Mouse (Mus musculus) forebrain, embryonic 14.5 days (tissue): ENCODE results near the gene Dnaic2. TPM values are rescaled to one million over a fixed set of nuclear protein-coding genes. Genes with fewer than 3 reads are reported as not detected.
A peak's percentile ranks its signal among the peaks of the same experiment; 100 is the strongest.

ENCODE experiments used
- ATAC-seq: fragments of 200-750 bp; cut with Nextera tagmentation; 2 replicates; pipeline ENCODE4 v1.8.0; 2017; ENCODE audit warnings: mild to moderate bottlenecking, moderate library complexity
- DNase-seq: peaks from one replicate; pipeline ENCODE4 v3.0.0-alpha.2; 2015; ENCODE audit warnings: low spot score
- H3K27ac ChIP-seq: fragments of 300-500 bp; sonication (generic); 2 replicates; pipeline ENCODE4 v1.5.1; 2014; ENCODE audit warnings: low read depth, mild to moderate bottlenecking, control low read depth, low read length, moderate library complexity
- H3K27me3 ChIP-seq: fragments of 300-500 bp; sonication (generic); replicated peaks from 2 replicates; pipeline ENCODE4 v1.6.1; 2014; ENCODE audit warnings: low read length, control low read depth, mixed read lengths; ENCODE audit not compliant: control insufficient read depth, insufficient read depth
- H3K36me3 ChIP-seq: fragments of 300-500 bp; sonication (generic); 2 replicates; pipeline ENCODE4 v1.6.1; 2014; ENCODE audit warnings: low read length, control low read depth; ENCODE audit not compliant: control insufficient read depth, insufficient read depth
- H3K4me1 ChIP-seq: fragments of 300-500 bp; sonication (generic); 2 replicates; pipeline ENCODE4 v1.6.1; 2014; ENCODE audit warnings: antibody characterized with exemption, low read length, control low read depth; ENCODE audit not compliant: control insufficient read depth, insufficient read depth
- H3K4me2 ChIP-seq: fragments of 300-500 bp; sonication (generic); 2 replicates; pipeline ENCODE4 v1.6.1; 2014; ENCODE audit warnings: mild to moderate bottlenecking, control low read depth, low read length
- H3K4me3 ChIP-seq: fragments of 300-500 bp; sonication (generic); 2 replicates; pipeline ENCODE4 v1.5.1; 2014; ENCODE audit warnings: low read depth, low read length, control low read depth
- H3K9ac ChIP-seq: fragments of 300-500 bp; sonication (generic); 2 replicates; pipeline ENCODE4 v1.6.1; 2014; ENCODE audit warnings: mild to moderate bottlenecking, low read length, control low read depth, moderate library complexity
- H3K9me3 ChIP-seq: fragments of 300-500 bp; sonication (generic); replicated peaks from 2 replicates; pipeline ENCODE4 v1.6.1; 2016; ENCODE audit warnings: low read length, control low read depth, mixed read lengths; ENCODE audit not compliant: control insufficient read depth
- WGBS: fragments of 180-500 bp; shearing (Covaris S2); extraction: QIAGEN DNeasy Blood & Tissue Kit; methylation state at CpG from one replicate; pipeline ENCODE4 v1.1.7; 2014; 5-methylcytosine and 5-hydroxymethylcytosine counted together
- polyA plus RNA-seq: library from polyadenylated mRNA; unstranded; fragments of >200 nt; fragmentation: Nextera tagmentation; extraction: Ambion mirVana; gene quantifications from 2 replicates; pipeline ENCODE4 v1.2.1, GENCODE M21; 2014

Gene Dnaic2
- polyA plus RNA-seq, 1 experiment from 2014 or later: 2.1 TPM

- ATAC-seq: peak; percentile 87
- peak; percentile 98 for DNase-seq
- peak overlapping the region; percentile 100 for H3K27ac ChIP-seq
- peaks cover 2% of the 10 kb centered on the region; the same call in 1 of the 2 replicates for H3K27me3 ChIP-seq
- H3K4me2 ChIP-seq: peak overlapping the region; percentile 92
- H3K9ac ChIP-seq: peak overlapping the region; percentile 61
- peak overlapping the region; percentile 30 for H3K4me3 ChIP-seq
- H3K4me1 ChIP-seq: peaks cover 47% of the 10 kb centered on the region
- WGBS: 0% methylated on average over 7 of the region's 7 CpGs
- H3K9me3 ChIP-seq: no peaks in the 10 kb centered on the region
- H3K36me3 ChIP-seq: no peaks in the 10 kb centered on the region
These were observed 68.1 kb downstream of the Dnaic2 start for GRCm38 (mm10) chr11:114795231-114795746.

- 0% methylated on average over 4 of the region's 4 CpGs for WGBS
- Histone ChIP-seq H3K27me3 (no peaks in the 10 kb centered on the region), H3K4me2 (peak within 1 kb of the TSS; percentile 92), H3K27ac (peak within 1 kb of the TSS; percentile 100), H3K9me3 (no peaks in the 10 kb centered on the region), H3K9ac (peak within 1 kb of the TSS; percentile 61), H3K4me1 (peaks cover 47% of the 10 kb centered on the region), H3K36me3 (no peaks in the 10 kb centered on the region), H3K4me3 (peak within 1 kb of the TSS; percentile 30)
- ATAC-seq (peak; percentile 80), DNase-seq (peak; percentile 94)
These were observed 68.7 kb downstream of the Dnaic2 start, which contains the start of gene Btbd17 for GRCm38 (mm10) chr11:114795848-114796322. Btbd17 (minus strand) TSS chr11:114795945.

- WGBS: 86% methylated on average over 7 of the region's 7 CpGs
- Histone ChIP-seq H3K27ac (peak overlapping the region; percentile 100; the same call in 1 of the 2 replicates), H3K4me3 (no peak overlapping the region), H3K4me1 (peaks cover 43% of the 10 kb centered on the region), H3K9me3 (no peaks in the 10 kb centered on the region), H3K9ac (no peak overlapping the region), H3K4me2 (no peak overlapping the region), H3K27me3 (no peaks in the 10 kb centered on the region), H3K36me3 (no peaks in the 10 kb centered on the region)
- DNase-seq (no peak), ATAC-seq (no peak)
These were observed 70.0 kb downstream of the Dnaic2 start for GRCm38 (mm10) chr11:114797176-114797575.

GRCm38 (mm10) chr11:114797981-114798380 is 70.8 kb downstream of the Dnaic2 start:
- WGBS: 88% methylated on average over 3 of the region's 3 CpGs
- H3K9ac ChIP-seq: no peak overlapping the region
- H3K4me3 ChIP-seq: no peak overlapping the region
- H3K36me3 ChIP-seq: no peaks in the 10 kb centered on the region
- no peak overlapping the region for H3K4me2 ChIP-seq
- peaks cover 39% of the 10 kb centered on the region for H3K4me1 ChIP-seq
- ATAC-seq (no peak), DNase-seq (no peak)
- H3K27me3 ChIP-seq: no peaks in the 10 kb centered on the region
- no peak overlapping the region for H3K27ac ChIP-seq
- H3K9me3 ChIP-seq: no peaks in the 10 kb centered on the region

- ATAC-seq (no peak), DNase-seq (no peak)
- WGBS: 95% methylated on average over 3 of the region's 3 CpGs
- Histone ChIP-seq H3K4me1 (peaks cover 38% of the 10 kb centered on the region), H3K36me3 (no peaks in the 10 kb centered on the region), H3K4me3 (no peak within 1 kb of the TSS), H3K27me3 (no peaks in the 10 kb centered on the region), H3K27ac (no peak within 1 kb of the TSS), H3K9ac (no peak within 1 kb of the TSS), H3K4me2 (no peak within 1 kb of the TSS), H3K9me3 (no peaks in the 10 kb centered on the region)
These were observed 71.4 kb downstream of the Dnaic2 start, which contains the start of gene Gpr142 for GRCm38 (mm10) chr11:114798624-114799023. Gpr142 (plus strand) TSS chr11:114798924.

GRCm38 (mm10) chr11:114801906-114802305 is 74.7 kb downstream of the Dnaic2 start:
- no peaks in the 10 kb centered on the region for H3K27me3 ChIP-seq
- no peak for DNase-seq
- H3K36me3 ChIP-seq: no peaks in the 10 kb centered on the region
- no peak overlapping the region for H3K4me3 ChIP-seq
- peaks cover 16% of the 10 kb centered on the region for H3K4me1 ChIP-seq
- WGBS: 82% methylated on average over 1 of the region's 1 CpGs
- no peak overlapping the region for H3K9ac ChIP-seq
- no peaks in the 10 kb centered on the region for H3K9me3 ChIP-seq
- ATAC-seq: no peak
- no peak overlapping the region for H3K27ac ChIP-seq
- no peak overlapping the region for H3K4me2 ChIP-seq

GRCm38 (mm10) chr11:114802540-114803267 is 75.5 kb downstream of the Dnaic2 start:
- H3K27me3 ChIP-seq: no peaks in the 10 kb centered on the region
- no peak overlapping the region for H3K27ac ChIP-seq
- DNase-seq (no peak), ATAC-seq (no peak)
- H3K4me2 ChIP-seq: no peak overlapping the region
- H3K36me3 ChIP-seq: no peaks in the 10 kb centered on the region
- no peak overlapping the region for H3K4me3 ChIP-seq
- 60% methylated on average over 15 of the region's 15 CpGs for WGBS
- H3K9ac ChIP-seq: peak overlapping the region; percentile 4; the same call in 1 of the 2 replicates
- H3K4me1 ChIP-seq: peaks cover 23% of the 10 kb centered on the region
- no peaks in the 10 kb centered on the region for H3K9me3 ChIP-seq

- ATAC-seq (0 out of 2 replicates have a peak, but pooled peaks have one; percentile 11), DNase-seq (no peak)
- H3K4me2 ChIP-seq: no peak overlapping the region
- H3K27ac ChIP-seq: no peak overlapping the region
- H3K36me3 ChIP-seq: no peaks in the 10 kb centered on the region
- no peak overlapping the region for H3K4me3 ChIP-seq
- 21% methylated on average over 8 of the region's 8 CpGs for WGBS
- peaks cover 24% of the 10 kb centered on the region for H3K4me1 ChIP-seq
- no peaks in the 10 kb centered on the region for H3K27me3 ChIP-seq
- no peak overlapping the region for H3K9ac ChIP-seq
- no peaks in the 10 kb centered on the region for H3K9me3 ChIP-seq
These were observed 76.8 kb downstream of the Dnaic2 start for GRCm38 (mm10) chr11:114803990-114804389.

GRCm38 (mm10) chr11:114807025-114807424 is 79.8 kb downstream of the Dnaic2 start:
- H3K9me3 ChIP-seq: no peaks in the 10 kb centered on the region
- H3K27me3 ChIP-seq: no peaks in the 10 kb centered on the region
- ATAC-seq (peak; percentile 28; the same call in 1 of the 2 replicates), DNase-seq (peak; percentile 28)
- WGBS: 41% methylated on average over 2 of the region's 2 CpGs
- no peaks in the 10 kb centered on the region for H3K36me3 ChIP-seq
- no peak overlapping the region for H3K27ac ChIP-seq
- H3K4me2 ChIP-seq: no peak overlapping the region
- no peak overlapping the region for H3K4me3 ChIP-seq
- peaks cover 24% of the 10 kb centered on the region for H3K4me1 ChIP-seq
- H3K9ac ChIP-seq: no peak overlapping the region
